Mouse (Mus musculus) lung, embryonic 15.5 days (tissue): Measurements from ENCODE around the gene Rad9a. TPM values are rescaled to one million over a fixed set of nuclear protein-coding genes. Genes with fewer than 3 reads are reported as not detected.

Experiments used
- ATAC-seq: fragments of 200-750 bp; cut with Nextera tagmentation; 2 replicates; pipeline ENCODE4 v1.8.0; 2017; ENCODE audit warnings: moderate number of reproducible peaks, borderline replicate concordance; ENCODE audit not compliant: low FRiP score, low TSS enrichment; ENCODE audit errors: extremely low read depth
- H3K27ac ChIP-seq: fragments of 300-500 bp; sonication (generic); 2 replicates; pipeline ENCODE4 v1.5.1; 2015; ENCODE audit warnings: moderate library complexity, mild to moderate bottlenecking, inconsistent platforms
- H3K27me3 ChIP-seq: fragments of 300-500 bp; sonication (generic); 2 replicates; pipeline ENCODE4 v1.6.1; 2015; ENCODE audit warnings: inconsistent platforms
- H3K36me3 ChIP-seq: fragments of 300-500 bp; sonication (generic); 2 replicates; pipeline ENCODE4 v1.6.1; 2015; ENCODE audit warnings: inconsistent platforms
- H3K4me1 ChIP-seq: fragments of 300-500 bp; sonication (generic); 2 replicates; pipeline ENCODE4 v1.6.1; 2015; ENCODE audit warnings: inconsistent platforms
- H3K4me2 ChIP-seq: fragments of 300-500 bp; sonication (generic); 2 replicates; pipeline ENCODE4 v1.6.1; 2015; ENCODE audit warnings: inconsistent platforms, mild to moderate bottlenecking, moderate library complexity
- H3K4me3 ChIP-seq: fragments of 300-500 bp; sonication (generic); 2 replicates; pipeline ENCODE4 v1.5.1; 2015; ENCODE audit warnings: mild to moderate bottlenecking, inconsistent platforms
- H3K9ac ChIP-seq: fragments of 300-500 bp; sonication (generic); 2 replicates; pipeline ENCODE4 v1.6.1; 2015; ENCODE audit warnings: inconsistent platforms
- H3K9me3 ChIP-seq: fragments of 300-500 bp; sonication (generic); 2 replicates; pipeline ENCODE4 v1.6.1; 2016; ENCODE audit warnings: inconsistent platforms
- WGBS: fragments of 180-500 bp; shearing (Covaris S2); methylation state at CpG from one replicate; pipeline ENCODE4 v1.1.7; 2015; 5-methylcytosine and 5-hydroxymethylcytosine counted together
- polyA plus RNA-seq: library from polyadenylated mRNA; unstranded; fragments of >200 nt; fragmentation: Nextera tagmentation; extraction: Ambion mirVana; gene quantifications from 2 replicates; pipeline ENCODE4 v1.2.1, GENCODE M21; 2015

Gene Rad9a
- polyA plus RNA-seq, 1 experiment from 2014 or later, result 34.7 TPM

GRCm38 (mm10) chr19:4203604-4204326 lies 2.3 kb upstream of the Rad9a start:
- ATAC-seq, result no peak
- Histone ChIP-seq H3K9ac (no peak overlapping the region), H3K27ac (peak overlapping the region; percentile 48; the same call in 1 of the 2 replicates), H3K4me1 (peaks cover 17% of the 10 kb centered on the region), H3K36me3 (peaks cover 10% of the 10 kb centered on the region), H3K4me3 (no peak overlapping the region), H3K4me2 (no peak overlapping the region), H3K9me3 (no peaks in the 10 kb centered on the region), H3K27me3 (peaks cover 6% of the 10 kb centered on the region; the same call in 1 of the 2 replicates)
- 49% methylated on average over 13 of the region's 13 CpGs for WGBS

DNA sequence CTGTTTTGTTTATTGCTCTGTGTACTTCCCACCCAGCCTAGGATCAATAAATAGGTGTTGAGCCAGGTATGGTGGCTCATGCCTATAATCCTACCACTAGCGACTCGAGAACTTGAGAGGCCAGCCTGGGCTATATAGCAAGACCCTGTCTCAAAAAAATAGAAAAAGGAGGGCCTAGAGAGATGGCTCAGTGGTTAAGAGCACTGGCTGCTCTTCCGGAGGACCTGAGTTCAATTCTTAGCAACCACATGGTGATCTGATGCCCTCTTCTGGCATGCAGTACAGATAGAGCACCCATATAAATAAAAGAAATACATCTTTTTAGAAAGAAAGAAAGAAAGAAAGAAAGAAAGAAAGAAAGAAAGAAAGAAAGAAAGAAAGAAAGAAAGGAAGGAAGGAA lies 1.7 kb upstream of the Rad9a start:
- Histone ChIP-seq H3K9me3 (no peaks in the 10 kb centered on the region), H3K4me2 (no peak overlapping the region), H3K27ac (no peak overlapping the region), H3K4me3 (no peak overlapping the region), H3K27me3 (peaks cover 6% of the 10 kb centered on the region; the same call in 1 of the 2 replicates), H3K9ac (no peak overlapping the region), H3K36me3 (peaks cover 10% of the 10 kb centered on the region), H3K4me1 (peaks cover 17% of the 10 kb centered on the region)
- WGBS, result 62% methylated on average over 3 of the region's 3 CpGs
- no peak for ATAC-seq

GRCm38 (mm10) chr19:4202149-4202548 lies 687 bp upstream of the Rad9a start:
- H3K4me3 ChIP-seq, result peak overlapping the region; percentile 64
- ATAC-seq, result no peak
- 21% methylated on average over 7 of the region's 7 CpGs for WGBS

GRCm38 (mm10) chr19:4197180-4197579 lies 4.3 kb downstream of the Rad9a start:
- H3K4me1 ChIP-seq, result peaks cover 41% of the 10 kb centered on the region
- peaks cover 55% of the 10 kb centered on the region for H3K36me3 ChIP-seq
- WGBS, result 52% methylated on average over 3 of the region's 3 CpGs
- no peaks in the 10 kb centered on the region for H3K9me3 ChIP-seq
- H3K27ac ChIP-seq, result no peak overlapping the region
- H3K4me3 ChIP-seq, result no peak overlapping the region
- no peak for ATAC-seq
- no peak overlapping the region for H3K9ac ChIP-seq
- H3K27me3 ChIP-seq, result no peaks in the 10 kb centered on the region
- no peak overlapping the region for H3K4me2 ChIP-seq

More at GRCm38 (mm10) chr19:4202149-4202548, 687 bp upstream of the Rad9a start:
- Histone ChIP-seq H3K27me3 (peaks cover 6% of the 10 kb centered on the region; the same call in 1 of the 2 replicates), H3K4me1 (peaks cover 17% of the 10 kb centered on the region), H3K9me3 (no peaks in the 10 kb centered on the region), H3K36me3 (peaks cover 13% of the 10 kb centered on the region), H3K9ac (peak overlapping the region; percentile 75), H3K4me2 (peak overlapping the region; percentile 82), H3K27ac (no peak overlapping the region)

DNA sequence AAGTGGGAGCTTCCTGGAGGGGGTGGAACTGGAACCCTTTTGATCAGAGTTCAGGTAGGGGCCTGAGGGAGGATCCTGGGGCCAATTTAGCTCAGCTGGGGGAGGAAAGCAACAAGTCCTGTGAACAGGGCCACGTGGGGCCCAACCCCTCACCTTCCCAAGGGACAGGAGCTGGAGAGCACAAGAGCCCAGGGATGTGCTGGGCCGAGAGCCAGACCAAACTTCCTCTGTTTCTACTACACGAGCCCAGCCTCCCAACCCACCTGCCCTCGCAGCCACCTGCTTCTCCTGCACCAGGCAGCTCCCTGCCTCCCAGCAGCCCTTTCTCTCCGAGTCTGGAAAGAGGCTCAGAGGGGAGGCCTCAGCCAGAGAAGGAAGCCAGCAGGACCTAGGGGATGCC lies 4.9 kb downstream of the Rad9a start:
- Histone ChIP-seq H3K4me1 (peaks cover 38% of the 10 kb centered on the region), H3K4me3 (no peak overlapping the region), H3K4me2 (no peak overlapping the region), H3K27me3 (no peaks in the 10 kb centered on the region), H3K9ac (no peak overlapping the region), H3K27ac (no peak overlapping the region), H3K36me3 (peaks cover 55% of the 10 kb centered on the region), H3K9me3 (no peaks in the 10 kb centered on the region)
- WGBS, result 25% methylated on average over 5 of the region's 5 CpGs
- ATAC-seq, result no peak

DNA sequence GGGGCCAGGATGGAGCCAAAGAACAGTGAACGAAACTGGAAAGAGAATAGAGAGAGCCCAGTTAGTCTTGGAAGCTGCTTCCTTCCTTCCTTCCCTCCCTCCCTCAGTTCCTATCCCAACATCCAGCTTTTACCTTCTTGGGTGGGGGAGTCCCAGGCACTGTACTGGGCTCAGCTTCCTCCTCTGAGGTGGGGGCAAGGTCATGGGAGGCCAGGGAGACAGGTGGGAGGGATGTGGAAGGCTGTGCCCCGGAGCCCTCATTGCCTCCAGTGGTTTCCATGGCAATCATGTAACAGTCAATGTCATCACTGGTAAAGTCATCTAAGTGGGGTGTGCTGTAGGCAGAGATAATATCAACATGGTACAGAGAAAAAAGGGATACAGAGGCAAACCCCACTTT lies 5.4 kb downstream of the Rad9a start:
- Histone ChIP-seq H3K9ac (no peak overlapping the region), H3K27me3 (no peaks in the 10 kb centered on the region), H3K4me3 (no peak overlapping the region), H3K27ac (no peak overlapping the region), H3K36me3 (peaks cover 55% of the 10 kb centered on the region), H3K4me1 (peaks cover 42% of the 10 kb centered on the region), H3K4me2 (no peak overlapping the region), H3K9me3 (no peaks in the 10 kb centered on the region)
- WGBS, result 42% methylated on average over 2 of the region's 2 CpGs
- ATAC-seq, result no peak

GRCm38 (mm10) chr19:4194776-4195650 lies 6.4 kb downstream of the Rad9a start:
- WGBS, result 79% methylated on average over 12 of the region's 12 CpGs
- no peak overlapping the region for H3K4me2 ChIP-seq
- H3K9ac ChIP-seq, result no peak overlapping the region
- peaks cover 53% of the 10 kb centered on the region for H3K36me3 ChIP-seq
- ATAC-seq, result no peak
- no peak overlapping the region for H3K4me3 ChIP-seq
- peaks cover 32% of the 10 kb centered on the region for H3K4me1 ChIP-seq
- no peaks in the 10 kb centered on the region for H3K9me3 ChIP-seq
- H3K27ac ChIP-seq, result no peak overlapping the region
- no peaks in the 10 kb centered on the region for H3K27me3 ChIP-seq

GRCm38 (mm10) chr19:4194021-4194724 lies 7.3 kb downstream of the Rad9a start:
- no peaks in the 10 kb centered on the region for H3K27me3 ChIP-seq
- 79% methylated on average over 8 of the region's 8 CpGs for WGBS
- H3K4me1 ChIP-seq, result peaks cover 31% of the 10 kb centered on the region
- no peak overlapping the region for H3K27ac ChIP-seq
- peak overlapping the region; percentile 78; the same call in 1 of the 2 replicates for H3K4me2 ChIP-seq
- H3K9ac ChIP-seq, result peak overlapping the region; percentile 11; the same call in 1 of the 2 replicates
- H3K4me3 ChIP-seq, result 0 out of 2 replicates have a peak overlapping the region, but pooled peaks have one; percentile 90
- peaks cover 46% of the 10 kb centered on the region for H3K36me3 ChIP-seq
- no peaks in the 10 kb centered on the region for H3K9me3 ChIP-seq
- no peak for ATAC-seq

DNA sequence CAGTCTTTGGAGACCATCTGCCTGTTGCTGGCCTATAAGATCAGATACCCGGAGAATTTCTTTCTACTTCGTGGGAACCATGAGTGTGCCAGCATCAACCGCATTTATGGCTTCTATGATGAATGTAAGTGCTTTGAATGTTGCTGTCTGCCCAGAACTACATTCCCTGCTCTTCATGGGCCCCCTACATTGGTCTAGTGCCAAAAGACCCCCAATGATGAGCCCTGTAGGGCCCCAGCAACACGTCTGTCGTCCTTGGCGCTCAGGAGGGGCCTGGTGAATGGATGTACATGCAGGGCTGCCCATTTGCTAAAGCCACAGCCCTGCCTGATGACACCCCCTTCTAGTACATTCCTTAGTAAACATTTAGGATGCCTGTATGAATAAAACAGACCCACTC lies 8.3 kb downstream of the Rad9a start:
- Histone ChIP-seq H3K36me3 (peaks cover 45% of the 10 kb centered on the region), H3K27me3 (no peaks in the 10 kb centered on the region), H3K4me3 (peak overlapping the region; percentile 90), H3K9ac (peak overlapping the region; percentile 99), H3K4me2 (peak overlapping the region; percentile 78), H3K27ac (no peak overlapping the region), H3K4me1 (peaks cover 31% of the 10 kb centered on the region), H3K9me3 (no peaks in the 10 kb centered on the region)
- WGBS, result 43% methylated on average over 6 of the region's 6 CpGs
- ATAC-seq, result no peak

- under 1% methylated on average over 52 of the region's 52 CpGs for WGBS
- Histone ChIP-seq H3K9me3 (no peaks in the 10 kb centered on the region), H3K4me3 (peak overlapping the region; percentile 90), H3K27ac (peak overlapping the region; percentile 95), H3K36me3 (peaks cover 44% of the 10 kb centered on the region), H3K9ac (peak overlapping the region; percentile 99), H3K27me3 (no peaks in the 10 kb centered on the region), H3K4me2 (peak overlapping the region; percentile 78), H3K4me1 (peaks cover 31% of the 10 kb centered on the region)
- ATAC-seq, result peak; percentile 48
Measured at GRCm38 (mm10) chr19:4192251-4192985, 9.0 kb downstream of the Rad9a start.
